In the genomic region with DNA sequence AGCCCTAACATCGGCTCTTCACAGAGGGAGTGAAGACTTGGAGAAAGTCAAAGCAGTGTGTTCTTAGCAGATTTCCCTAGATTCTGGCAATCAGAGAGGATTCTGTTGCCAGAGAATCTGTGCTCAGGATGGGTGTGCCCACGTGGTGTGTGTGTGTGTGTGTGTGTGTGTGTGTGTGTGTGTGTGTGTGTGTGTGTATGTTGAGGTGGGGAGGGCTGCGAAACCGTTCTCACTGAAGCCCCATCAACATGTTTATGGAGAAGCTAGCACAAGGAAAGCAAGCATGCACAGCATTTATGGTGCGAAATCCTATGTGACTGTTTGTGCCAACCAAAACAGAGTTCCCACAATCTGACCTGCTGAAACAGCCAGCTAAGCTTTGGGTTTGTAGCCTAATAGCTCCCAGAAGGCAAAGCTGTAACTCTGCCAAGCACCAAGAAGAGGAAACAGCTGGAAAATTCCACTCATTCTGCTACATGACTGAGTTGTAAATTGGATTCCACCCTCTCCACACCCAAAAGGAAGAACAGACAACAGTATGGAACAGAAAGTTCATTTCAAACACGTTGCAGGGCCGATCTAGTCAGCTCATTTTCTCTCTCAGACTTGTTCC, we compare ENCODE assay signal across 8 mouse cellular contexts. TPM values are rescaled to one million over a fixed set of nuclear protein-coding genes. Genes with fewer than 3 reads are reported as not detected.
A peak's percentile ranks its signal among the peaks of the same experiment; 100 is the strongest.
DNase-seq lines count a peak whose midpoint lies in the region; ATAC-seq lines count a peak whose summit lies in the region.

No protein-coding gene starts in this region.

- H3K9me3 ChIP-seq in embryonic facial prominence, embryonic 15.5 days (replicated peaks) = no peaks in the 10 kb centered on the region

- H3K9ac ChIP-seq in embryonic facial prominence, embryonic 15.5 days = no peak overlapping the region

- H3K4me3 ChIP-seq in embryonic facial prominence, embryonic 15.5 days (replicated peaks) = no peak overlapping the region

- peak; percentile 37 for DNase-seq in left cerebral cortex, adult 11 months (ENCODE audit: low spot score)
- no peak for DNase-seq in left cerebral cortex, adult 8-10 months (ENCODE audit: low spot score in 2 of 2)
- DNase-seq in heart, postnatal 14 days = peak; percentile 71 to 80
- peak; percentile 57 for DNase-seq in layer of hippocampus, adult 9-11 months
- DNase-seq in right cerebral cortex, postnatal 25 days = peak; percentile 17
- no peak for DNase-seq in cerebellum, adult 11-12 months
- DNase-seq in cerebellum, adult 8-10 months = no peak

- peaks cover 15% of the 10 kb centered on the region for H3K4me1 ChIP-seq in embryonic facial prominence, embryonic 15.5 days

- H3K27ac ChIP-seq in embryonic facial prominence, embryonic 15.5 days (replicated peaks) = peak overlapping the region; percentile 88

- intact Hi-C loops in heart, postnatal 14 days (cut with DNase I) = loop anchor here (2.0 kb wide), 1 partner anchor 14 kb away; a partner anchor contains a TSS

- H3K27me3 ChIP-seq in embryonic facial prominence, embryonic 15.5 days = no peaks in the 10 kb centered on the region

- H3K4me2 ChIP-seq in embryonic facial prominence, embryonic 15.5 days (replicated peaks) = peak overlapping the region; percentile 38

- peaks cover 22% of the 10 kb centered on the region for H3K36me3 ChIP-seq in embryonic facial prominence, embryonic 15.5 days

- peak; percentile 81 for ATAC-seq in embryonic facial prominence, embryonic 15.5 days (ENCODE audit: insufficient number of reproducible peaks, low FRiP score, low TSS enrichment, low read depth)

- 9% methylated on average over 7 of the region's 7 CpGs for WGBS in embryonic facial prominence, embryonic 15.5 days

RNA-seq across cellular contexts. Expression of a gene that starts 13.7 kb away (rescaled TPM):
- 10 to 100 TPM; 33.0 to 45.7 (median 33.9) TPM for total RNA-seq in left cerebral cortex, adult 8-10 months (2022)
- 700 and 709 TPM in 2 replicates for polyA plus RNA-seq in embryonic facial prominence, embryonic 15.5 days (2015; fragmentation: Nextera tagmentation; extraction: Ambion mirVana)
- total RNA-seq in heart, postnatal 14 days (2021) = 100 to 1,000 TPM; 129 to 145 TPM

RNA-seq across cellular contexts. Expression of a gene that starts 48.2 kb away (rescaled TPM):
- total RNA-seq in left cerebral cortex, adult 8-10 months (2022) = 10 to 100 TPM in 3 of 4 experiments, 1 to 10 TPM in 1; 8.2 to 14.0 (median 11.7) TPM
- polyA plus RNA-seq in embryonic facial prominence, embryonic 15.5 days (2015; fragmentation: Nextera tagmentation; extraction: Ambion mirVana) = 1,723 and 1,932 TPM in 2 replicates
- 100 to 1,000 TPM; 111 to 124 TPM for total RNA-seq in heart, postnatal 14 days (2021)

Comparison
In these comparisons a context has a peak if more than half of its experiments do, and no peak if none do; other contexts are left out.
1. DNase-seq: peak in left cerebral cortex, adult 11 months (single experiment), heart, postnatal 14 days (2 of 2), layer of hippocampus, adult 9-11 months (single experiment) and right cerebral cortex, postnatal 25 days (single experiment); none in left cerebral cortex, adult 8-10 months (0 of 2), cerebellum, adult 11-12 months (single experiment) and cerebellum, adult 8-10 months (single experiment).
2. RNA of a gene that starts 48.2 kb away (total RNA-seq): 111 to 124 TPM in heart, postnatal 14 days; 8.2 to 14.0 TPM in left cerebral cortex, adult 8-10 months; every median in the first group is over 4 times any median in the second.